Mouse (Mus musculus) CH12.LX (cell line): ENCODE data around the gene Sema3f. TPM values are rescaled to one million over a fixed set of nuclear protein-coding genes. Genes with fewer than 3 reads are reported as not detected.

Experiments used
- DNase-seq: peaks from one replicate; pipeline ENCODE4 v3.0.0-alpha.2; 2013; ENCODE audit errors: extremely low read depth
- H3K27ac ChIP-seq: 2 replicates; pipeline ENCODE4 v1.5.1; 2012; ENCODE audit warnings: low read depth, mild to moderate bottlenecking, control low read depth, moderate library complexity; ENCODE audit not compliant: insufficient read depth
- H3K27me3 ChIP-seq: replicated peaks from 2 replicates; pipeline ENCODE3; 2012; ENCODE audit warnings: inconsistent platforms
- H3K36me3 ChIP-seq, 2 experiments: replicated peaks in 1 of 2; 2 replicates each; pipeline versions ENCODE3 to v1.6.1; 2012; ENCODE audit warnings: inconsistent platforms in 1 of 2, low read length in 1 of 2, mild to moderate bottlenecking in 1 of 2, mixed read lengths in 1 of 2, moderate library complexity in 1 of 2; ENCODE audit not compliant: control insufficient read depth in 1 of 2, insufficient read depth in 1 of 2
- H3K4me1 ChIP-seq, 2 experiments: 2 replicates each; pipeline ENCODE4 v1.6.1; 2012; ENCODE audit warnings: inconsistent platforms in 1 of 2, moderate library complexity in 1 of 2; ENCODE audit not compliant: insufficient read depth in 2 of 2, control insufficient read depth in 1 of 2
- H3K4me2 ChIP-seq: 2 replicates; pipeline ENCODE4 v1.6.1; 2012; ENCODE audit warnings: low read depth, mild to moderate bottlenecking, control low read depth; ENCODE audit not compliant: poor library complexity, insufficient read depth, severe bottlenecking
- H3K4me3 ChIP-seq, 3 experiments: fragments of 150-350 bp in 1 of 3; sonication (generic) in 1 of 3; replicated peaks in 1 of 3; 2 replicates each; pipeline versions ENCODE3 to v1.5.1; 2011 to 2012; ENCODE audit warnings: low read depth in 2 of 3, low read length in 2 of 3, mild to moderate bottlenecking in 2 of 3, moderate library complexity in 2 of 3, control low read depth in 1 of 3, improper control_type of control experiment in 1 of 3, inconsistent platforms in 1 of 3, mixed read lengths in 1 of 3; ENCODE audit not compliant: poor library complexity in 1 of 3
- H3K79me2 ChIP-seq: replicated peaks from 2 replicates; pipeline ENCODE4 v1.6.1; 2012; ENCODE audit warnings: mild to moderate bottlenecking, moderate library complexity; ENCODE audit not compliant: control insufficient read depth, poor library complexity, insufficient read depth, severe bottlenecking; ENCODE audit errors: extremely low read depth
- H3K9ac ChIP-seq: 2 replicates; pipeline ENCODE4 v1.6.1; 2012; ENCODE audit warnings: low read depth, mild to moderate bottlenecking, control low read depth, moderate library complexity; ENCODE audit not compliant: insufficient read depth
- H3K9me3 ChIP-seq: replicated peaks from 2 replicates; pipeline ENCODE3; 2012; ENCODE audit warnings: low read length, inconsistent platforms, mixed read lengths
- BHLHE40 ChIP-seq: IDR thresholded peaks from 2 replicates; pipeline ENCODE4 v1.6.1; 2011; ENCODE audit warnings: mild to moderate bottlenecking, low read depth, low read length, improper control_type of control experiment
- CHD1 ChIP-seq: IDR thresholded peaks from 2 replicates; pipeline ENCODE4 v1.6.1; 2012; ENCODE audit warnings: low read depth, low read length, improper control_type of control experiment, inconsistent platforms
- CHD2 ChIP-seq: IDR thresholded peaks from 2 replicates; pipeline ENCODE4 v1.6.1; 2011; ENCODE audit warnings: low read length, improper control_type of control experiment
- CTCF ChIP-seq, 2 experiments: IDR thresholded peaks in 1 of 2; conservative IDR thresholded peaks in 1 of 2; 2 replicates each; pipeline ENCODE4 v1.5.1; 2011 to 2012; ENCODE audit warnings: low read depth in 2 of 2, low read length in 2 of 2, improper control_type of control experiment in 1 of 2, inconsistent platforms in 1 of 2, mild to moderate bottlenecking in 1 of 2, moderate library complexity in 1 of 2
- E2F4 ChIP-seq: IDR thresholded peaks from 2 replicates; pipeline ENCODE4 v1.6.1; 2011; ENCODE audit warnings: low read depth, low read length, improper control_type of control experiment; ENCODE audit not compliant: insufficient replicate concordance
- ELF1 ChIP-seq: IDR thresholded peaks from 2 replicates; pipeline ENCODE4 v1.6.1; 2014; ENCODE audit warnings: low read depth, mild to moderate bottlenecking, inconsistent platforms, low read length, improper control_type of control experiment
- EP300 ChIP-seq: IDR thresholded peaks from 2 replicates; pipeline ENCODE4 v1.6.1; 2011; ENCODE audit warnings: low read length, improper control_type of control experiment
- ETS1 ChIP-seq: conservative IDR thresholded peaks from 2 replicates; pipeline ENCODE4 v1.6.1; 2012; ENCODE audit warnings: low read depth, mild to moderate bottlenecking, inconsistent platforms, low read length, improper control_type of control experiment, moderate library complexity
- GABPA ChIP-seq: IDR thresholded peaks from 2 replicates; pipeline ENCODE4 v1.6.1; 2012; ENCODE audit warnings: low read depth, low read length, improper control_type of control experiment, inconsistent platforms; ENCODE audit not compliant: insufficient replicate concordance
- HCFC1 ChIP-seq: IDR thresholded peaks from 2 replicates; pipeline ENCODE4 v1.6.1; 2012; ENCODE audit warnings: low read depth, mild to moderate bottlenecking, inconsistent platforms, low read length, improper control_type of control experiment
- IRF4 ChIP-seq: IDR thresholded peaks from 2 replicates; pipeline ENCODE4 v1.6.1; 2014; ENCODE audit warnings: low read depth, mild to moderate bottlenecking, inconsistent platforms, low read length, improper control_type of control experiment
- JUN ChIP-seq: IDR thresholded peaks from 2 replicates; pipeline ENCODE4 v1.6.1; 2011; ENCODE audit warnings: low read depth, mild to moderate bottlenecking, low read length, improper control_type of control experiment, moderate library complexity; ENCODE audit not compliant: insufficient read depth
- JUND ChIP-seq: conservative IDR thresholded peaks from 2 replicates; pipeline ENCODE4 v1.6.1; 2011; ENCODE audit warnings: low read depth, low read length, improper control_type of control experiment
- KAT2A ChIP-seq: IDR thresholded peaks from 2 replicates; pipeline ENCODE4 v1.6.1; 2012; ENCODE audit warnings: low read length, improper control_type of control experiment, inconsistent platforms; ENCODE audit not compliant: insufficient replicate concordance
- MAFK ChIP-seq: IDR thresholded peaks from 2 replicates; pipeline ENCODE4 v1.6.1; 2011; ENCODE audit warnings: low read length, improper control_type of control experiment; ENCODE audit not compliant: insufficient replicate concordance
- MAX ChIP-seq: IDR thresholded peaks from 2 replicates; pipeline ENCODE4 v1.6.1; 2011; ENCODE audit warnings: low read length, improper control_type of control experiment
- MAZ ChIP-seq: IDR thresholded peaks from 2 replicates; pipeline ENCODE4 v1.6.1; 2012; ENCODE audit warnings: low read depth, mild to moderate bottlenecking, inconsistent platforms, low read length, improper control_type of control experiment, moderate library complexity
- MXI1 ChIP-seq: IDR thresholded peaks from 2 replicates; pipeline ENCODE4 v1.6.1; 2011; ENCODE audit warnings: mild to moderate bottlenecking, low read depth, low read length, improper control_type of control experiment
- MYC ChIP-seq: IDR thresholded peaks from 2 replicates; pipeline ENCODE4 v1.6.1; 2011; ENCODE audit warnings: low read depth, mild to moderate bottlenecking, improper control_type of control experiment, low read length
- NELFE ChIP-seq: IDR thresholded peaks from 2 replicates; pipeline ENCODE4 v1.6.1; 2011; ENCODE audit warnings: low read depth, low read length, improper control_type of control experiment
- POLR2A ChIP-seq: IDR thresholded peaks from 2 replicates; pipeline ENCODE4 v1.6.1; 2011; ENCODE audit warnings: low read depth, mild to moderate bottlenecking, improper control_type of control experiment, low read length
- POLR2AphosphoS2 ChIP-seq: IDR thresholded peaks from 2 replicates; pipeline ENCODE4 v1.6.1; 2011; ENCODE audit warnings: low read depth, low read length, improper control_type of control experiment
- RCOR1 ChIP-seq: conservative IDR thresholded peaks from 2 replicates; pipeline ENCODE4 v1.6.1; 2012; ENCODE audit warnings: low read depth, mild to moderate bottlenecking, inconsistent platforms, low read length, improper control_type of control experiment
- SIN3A ChIP-seq: IDR thresholded peaks from 2 replicates; pipeline ENCODE4 v1.6.1; 2012; ENCODE audit warnings: low read length, improper control_type of control experiment, inconsistent platforms
- SMC3 ChIP-seq: IDR thresholded peaks from 2 replicates; pipeline ENCODE4 v1.6.1; 2011; ENCODE audit warnings: low read depth, low read length, improper control_type of control experiment
- TCF12 ChIP-seq: IDR thresholded peaks from 2 replicates; pipeline ENCODE4 v1.6.1; 2014; ENCODE audit warnings: low read depth, mild to moderate bottlenecking, inconsistent platforms, low read length, improper control_type of control experiment
- UBTF ChIP-seq: IDR thresholded peaks from 2 replicates; pipeline ENCODE4 v1.6.1; 2012; ENCODE audit warnings: low read depth, mild to moderate bottlenecking, inconsistent platforms, low read length, improper control_type of control experiment, moderate library complexity
- USF1 ChIP-seq: IDR thresholded peaks from 2 replicates; pipeline ENCODE4 v1.6.1; 2014; ENCODE audit warnings: low read depth, mild to moderate bottlenecking, inconsistent platforms, low read length, improper control_type of control experiment
- ZC3H11A ChIP-seq: IDR thresholded peaks from 2 replicates; pipeline ENCODE4 v1.6.1; 2012; ENCODE audit warnings: low read depth, mild to moderate bottlenecking, inconsistent platforms, low read length, improper control_type of control experiment
- ZKSCAN1 ChIP-seq: IDR thresholded peaks from 2 replicates; pipeline ENCODE4 v1.6.1; 2012; ENCODE audit warnings: low read depth, inconsistent platforms, low read length, improper control_type of control experiment, borderline replicate concordance
- ZMIZ1 ChIP-seq: IDR thresholded peaks from 2 replicates; pipeline ENCODE4 v1.6.1; 2012; ENCODE audit warnings: low read depth, mild to moderate bottlenecking, inconsistent platforms, low read length, improper control_type of control experiment
- dilution Hi-C: fragments of 300-500 bp; cut with MboI; formaldehyde crosslinking; loops from 2 replicates; pipeline ENCODE4 v1.14.3; 2020; ENCODE audit warnings: low sequenced_read_pairs; ENCODE audit not compliant: extremely low pct_unique_long_range_greater_than_20kb, extremely low pct_ligation_motif_present
- in situ Hi-C: fragments of 300-500 bp; cut with MboI; formaldehyde crosslinking; loops from 3 replicates; pipeline ENCODE4 v1.14.3; 2019; ENCODE audit warnings: low sequenced_read_pairs, low pct_ligation_motif_present, low pct_unique_long_range_greater_than_20kb, mixed read lengths
- polyA plus RNA-seq: library from polyadenylated mRNA; unstranded; fragments of >175 nt; gene quantifications from 2 replicates; pipeline ENCODE4 v1.2.1, GENCODE M21; 2012; ENCODE audit warnings: low read depth; ENCODE audit not compliant: insufficient read length
- total RNA-seq, 2 experiments: library from RNA; depleted of rRNA; stranded (reverse); fragments of 300-350 nt in 1 of 2; fragments of >200 nt in 1 of 2; gene quantifications; 2 replicates each; pipeline ENCODE4 v1.2.3; 2012 to 2014

Sema3f gene
- total and polyA plus RNA-seq, 3 experiments: 0.24 to 1.1 (median 0.36) TPM

DNA sequence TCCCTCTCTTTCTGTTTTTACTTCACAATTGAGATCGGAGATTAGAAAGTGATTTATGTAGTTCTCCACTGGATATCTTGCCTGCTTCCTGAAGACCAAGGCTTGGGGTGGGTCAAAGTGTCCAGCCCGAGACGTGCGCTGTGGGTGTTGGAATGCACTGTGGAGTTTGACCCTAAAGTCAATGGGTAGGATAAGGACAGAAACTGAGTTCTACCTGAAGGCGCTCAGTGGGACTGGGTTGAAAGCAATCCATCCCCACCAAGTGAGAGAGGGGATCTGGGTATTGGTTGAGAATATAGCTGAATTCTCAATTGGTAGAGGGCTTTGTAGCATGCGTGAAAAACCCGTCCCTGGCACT is 65.1 kb downstream of the Sema3f start:
- in situ Hi-C loops: no loop called here
- H3K79me2 ChIP-seq: no peaks in the 10 kb centered on the region
- dilution Hi-C loops: no loop called here
- TF ChIP-seq HCFC1: no peak
- no peak for TF ChIP-seq CHD1
- TF ChIP-seq ETS1: no peak
- no peak for TF ChIP-seq JUN
- no peak for TF ChIP-seq USF1
- TF ChIP-seq POLR2A: no peak
- TF ChIP-seq TCF12: no peak
- TF ChIP-seq ZC3H11A: no peak
- TF ChIP-seq IRF4: no peak
- no peak for TF ChIP-seq POLR2AphosphoS2
- no peak for TF ChIP-seq MAFK
- no peak for TF ChIP-seq CHD2
- peak overlapping the region; percentile 66 for H3K9ac ChIP-seq
- peaks cover 9 to 35% of the 10 kb centered on the region in 2 experiments for H3K4me1 ChIP-seq
- no peaks in the 10 kb centered on the region for H3K9me3 ChIP-seq
- no peak overlapping the region for H3K27ac ChIP-seq
- no peaks in the 10 kb centered on the region for H3K36me3 ChIP-seq
- H3K27me3 ChIP-seq: peaks cover 21% of the 10 kb centered on the region
- peak overlapping the region in 1 of 3 experiments; percentile 66 for H3K4me3 ChIP-seq
- peak overlapping the region; percentile 96 for H3K4me2 ChIP-seq
- no peak for DNase-seq

DNA sequence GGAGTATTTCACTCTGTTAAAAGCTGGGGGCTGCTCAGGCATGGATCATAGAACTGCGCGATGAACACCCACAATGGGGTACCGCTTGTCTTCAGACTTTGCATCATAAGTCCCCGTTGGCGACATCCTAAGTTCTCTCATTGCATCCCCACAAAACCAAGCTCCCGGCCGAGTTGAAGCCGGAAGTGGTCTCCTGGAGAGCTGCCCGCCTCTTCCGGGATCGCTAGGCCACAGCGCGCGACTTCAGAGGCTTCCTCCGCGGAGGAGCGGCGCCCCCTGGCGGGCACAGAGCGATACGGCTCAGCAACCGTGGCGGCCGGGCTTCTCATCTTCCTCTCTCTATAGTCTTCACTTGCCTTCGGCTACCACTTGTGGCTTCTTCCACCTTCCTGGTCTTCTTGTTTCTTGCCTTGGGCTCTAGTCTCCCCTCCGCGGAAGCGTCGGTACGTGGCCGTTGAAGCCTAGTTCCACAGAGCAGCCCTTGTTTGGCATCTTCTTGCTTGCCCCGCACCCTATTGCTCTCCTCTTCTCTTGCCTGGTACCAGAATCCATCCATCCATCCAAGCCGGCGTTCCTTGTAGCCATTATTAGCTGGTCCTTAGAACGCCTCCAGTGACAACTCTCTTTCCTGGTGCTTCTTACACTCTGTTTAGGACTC is 65.7 kb downstream of the Sema3f start:
- H3K4me1 ChIP-seq: peaks cover 13 to 39% of the 10 kb centered on the region in 2 experiments
- no peak overlapping the region for H3K27ac ChIP-seq
- no peaks in the 10 kb centered on the region for H3K9me3 ChIP-seq
- DNase-seq: peak; percentile 91
- no peaks in the 10 kb centered on the region for H3K79me2 ChIP-seq
- peak overlapping the region; percentile 99 for H3K9ac ChIP-seq
- peak overlapping the region; percentile 66 to 68 (median 67) for H3K4me3 ChIP-seq
- H3K27me3 ChIP-seq: peaks cover 16% of the 10 kb centered on the region
- in situ Hi-C loops (loop anchor here (5.0 kb wide), 2 partner anchors 33 to 37 kb away; partner anchors contain the start of genes Gnat1 and Sema3b), dilution Hi-C loops (no loop called here)
- no peaks in the 10 kb centered on the region for H3K36me3 ChIP-seq
- peak overlapping the region; percentile 96 for H3K4me2 ChIP-seq
- peak; percentile 91 for TF ChIP-seq NELFE
- TF ChIP-seq KAT2A: 0 out of 2 replicates have a peak, but pooled peaks have one; percentile 61
- no peak for TF ChIP-seq MAZ
- TF ChIP-seq MYC: peak; percentile 45; the same call in 1 of the 2 replicates
- no peak for TF ChIP-seq MXI1
- no peak for TF ChIP-seq USF1
- peak; percentile 98 for TF ChIP-seq SMC3
- TF ChIP-seq ZMIZ1: peak; percentile 31; the same call in 1 of the 2 replicates
- TF ChIP-seq ELF1: peak; percentile 95
- TF ChIP-seq GABPA: no peak
- peak; percentile 74 for TF ChIP-seq HCFC1
- no peak for TF ChIP-seq ZKSCAN1
- TF ChIP-seq MAX: peak; percentile 50; the same call in 1 of the 2 replicates
- TF ChIP-seq CTCF (conservative IDR thresholded peaks at IDR 0.05 in 1 of 2, IDR thresholded peaks at IDR 0.05 in 1 of 2; ENCODE audit: low read depth in 2 of 2, low read length in 2 of 2): peak; percentile 43 to 99; a peak in 3 of 4 replicates
- no peak for TF ChIP-seq RCOR1
- no peak for TF ChIP-seq JUND
- 0 out of 2 replicates have a peak, but pooled peaks have one; percentile 31 for TF ChIP-seq ETS1
- TF ChIP-seq E2F4: peak; percentile 75; the same call in 1 of the 2 replicates
- TF ChIP-seq EP300: 0 out of 2 replicates have a peak, but pooled peaks have one; percentile 6
- no peak for TF ChIP-seq UBTF
- peak; percentile 8; the same call in 1 of the 2 replicates for TF ChIP-seq BHLHE40
- TF ChIP-seq MAFK: no peak
- peak; percentile 70 for TF ChIP-seq SIN3A
- peak; percentile 79 for TF ChIP-seq ZC3H11A
- no peak for TF ChIP-seq CHD1
